In the genomic region with DNA sequence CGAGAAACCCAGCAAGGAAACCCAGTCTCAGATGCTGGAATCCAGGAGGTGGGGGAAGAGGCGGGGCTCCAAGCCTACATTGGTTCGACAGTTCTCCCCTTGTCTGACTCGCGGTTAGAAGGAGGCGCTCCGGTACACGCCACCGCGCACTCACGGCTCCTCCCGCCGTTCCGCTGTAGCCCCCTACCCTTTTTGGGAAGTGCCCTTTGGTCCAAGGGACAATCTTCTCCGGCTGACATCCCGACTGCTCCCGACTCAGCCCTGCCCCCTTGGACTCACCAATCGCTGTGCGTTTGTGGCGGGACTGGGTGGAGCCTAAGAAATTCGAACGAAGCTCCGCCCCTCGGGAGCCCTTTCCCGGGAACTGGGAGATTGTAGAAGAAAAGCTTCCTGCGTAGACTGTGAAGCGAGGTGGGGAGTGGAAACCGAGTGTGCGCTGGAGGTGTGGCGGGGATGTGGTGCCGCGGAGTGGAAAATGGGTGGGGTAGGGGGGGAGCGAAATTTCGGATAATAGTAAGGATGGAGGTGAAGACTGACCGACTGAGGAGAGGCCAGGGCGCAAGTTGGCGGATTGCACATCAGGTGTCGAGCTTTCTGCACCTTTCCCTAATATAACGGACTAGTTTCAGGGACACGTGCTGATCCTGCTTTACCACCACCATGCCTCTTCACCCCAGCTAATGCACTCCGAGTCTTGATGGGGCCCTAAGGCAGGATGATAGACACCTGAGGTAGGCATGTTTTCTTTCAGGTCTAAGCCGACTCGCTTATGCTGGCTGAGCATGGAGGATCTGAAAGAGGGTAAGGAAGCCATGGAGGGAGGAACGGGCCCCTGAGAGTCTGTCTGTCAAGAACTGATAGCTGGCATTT, we compare ENCODE assay signal across 8 mouse cellular contexts. TPM values are rescaled to one million over a fixed set of nuclear protein-coding genes. Genes with fewer than 3 reads are reported as not detected.
DNase-seq lines count a peak whose midpoint lies in the region; ATAC-seq and TF ChIP-seq lines count a peak whose summit lies in the region.

A gene (plus strand): TSS at position 355 of the 870 bp plus-strand sequence.

- H3K36me3 ChIP-seq in G1E (replicated peaks): peaks cover 41% of the 10 kb centered on the region
- H3K36me3 ChIP-seq in forebrain, embryonic 13.5 days (ENCODE audit: poor library complexity, severe bottlenecking): peaks cover 21% of the 10 kb centered on the region
- H3K36me3 ChIP-seq in neural tube, embryonic 14.5 days (ENCODE audit: control insufficient read depth, insufficient read depth, low read length): no peaks in the 10 kb centered on the region
- H3K36me3 ChIP-seq in testis, adult 2 months (ENCODE audit: control insufficient read depth, insufficient read depth, low read length): no peaks in the 10 kb centered on the region

- no peaks in the 10 kb centered on the region; the same call in 1 of the 2 replicates for H3K27me3 ChIP-seq in G1E (ENCODE audit: insufficient read depth, low read length)
- H3K27me3 ChIP-seq in forebrain, embryonic 13.5 days: no peaks in the 10 kb centered on the region
- no peaks in the 10 kb centered on the region for H3K27me3 ChIP-seq in neural tube, embryonic 14.5 days (ENCODE audit: control insufficient read depth, insufficient read depth, low read length)
- no peaks in the 10 kb centered on the region for H3K27me3 ChIP-seq in testis, adult 2 months (ENCODE audit: control insufficient read depth, insufficient read depth, low read length)

- H3K4me2 ChIP-seq in forebrain, embryonic 13.5 days: peak within 1 kb of the TSS; percentile 73
- H3K4me2 ChIP-seq in neural tube, embryonic 14.5 days (ENCODE audit: low read depth, low read length): peak within 1 kb of the TSS; percentile 48

- H3K9ac ChIP-seq in forebrain, embryonic 13.5 days: peak within 1 kb of the TSS; percentile 70
- H3K9ac ChIP-seq in neural tube, embryonic 14.5 days (replicated peaks; ENCODE audit: low read depth, low read length): peak within 1 kb of the TSS; percentile 34

- TF ChIP-seq CTCF in G1E (IDR thresholded peaks at IDR 0.05; ENCODE audit: low read depth, low read length): no peak
- TF ChIP-seq CTCF in testis, adult 2 months (IDR thresholded peaks at IDR 0.05; ENCODE audit: control insufficient read depth, insufficient read depth, insufficient replicate concordance, low read depth, low read length): no peak

- peaks cover 66% of the 10 kb centered on the region for H3K4me1 ChIP-seq in G1E (ENCODE audit: insufficient read depth, low read depth, low read length)
- H3K4me1 ChIP-seq in forebrain, embryonic 13.5 days: peaks cover 40% of the 10 kb centered on the region
- no peaks in the 10 kb centered on the region for H3K4me1 ChIP-seq in neural tube, embryonic 14.5 days (ENCODE audit: control insufficient read depth, insufficient read depth, low read length)
- peaks cover 8% of the 10 kb centered on the region; the same call in 1 of the 2 replicates for H3K4me1 ChIP-seq in testis, adult 2 months (ENCODE audit: control insufficient read depth, insufficient read depth, low read length)

- DNase-seq in G1E (ENCODE audit: low spot score): peak; percentile 91
- DNase-seq in heart, postnatal 10 days: peak; percentile 93 to 94
- peak; percentile 93 to 94 for DNase-seq in kidney, postnatal 4 days
- peak; percentile 90 to 92 for DNase-seq in lung, adult 18-20 months

- H3K27ac ChIP-seq in forebrain, embryonic 13.5 days: peak within 1 kb of the TSS; percentile 63
- no peak within 1 kb of the TSS for H3K27ac ChIP-seq in neural tube, embryonic 14.5 days (ENCODE audit: low read depth, low read length)
- H3K27ac ChIP-seq in testis, adult 2 months (ENCODE audit: control insufficient read depth, insufficient read depth, low read depth, low read length): no peak within 1 kb of the TSS

- TF ChIP-seq POLR2A in testis, adult 2 months (IDR thresholded peaks at IDR 0.05; ENCODE audit: control insufficient read depth, low read depth, low read length): no peak

- H3K4me3 ChIP-seq in G1E (ENCODE audit: low read depth, low read length): peak within 1 kb of the TSS; percentile 82
- H3K4me3 ChIP-seq in forebrain, embryonic 13.5 days: peak within 1 kb of the TSS; percentile 61
- peak within 1 kb of the TSS; percentile 51 for H3K4me3 ChIP-seq in neural tube, embryonic 14.5 days (ENCODE audit: low read depth, low read length)
- H3K4me3 ChIP-seq in testis, adult 2 months (ENCODE audit: control insufficient read depth, low read depth, low read length): peak within 1 kb of the TSS; percentile 91

- ATAC-seq in G1E (ENCODE audit: extremely low read depth, insufficient number of reproducible peaks, low FRiP score, poor library complexity, severe bottlenecking): peak; percentile 82
- ATAC-seq in cerebellum, adult (ENCODE audit: insufficient number of reproducible peaks, low FRiP score, low TSS enrichment): peak; percentile 87
- peak; percentile 93 for ATAC-seq in forebrain, embryonic 13.5 days
- ATAC-seq in neural tube, embryonic 14.5 days (ENCODE audit: low read depth): peak; percentile 93

- intact Hi-C loops in heart, postnatal 10 days (cut with DNase I): no loop called here

- H3K9me3 ChIP-seq in G1E (replicated peaks): no peaks in the 10 kb centered on the region
- H3K9me3 ChIP-seq in forebrain, embryonic 13.5 days (replicated peaks): no peaks in the 10 kb centered on the region
- no peaks in the 10 kb centered on the region for H3K9me3 ChIP-seq in neural tube, embryonic 14.5 days (ENCODE audit: control insufficient read depth, low read length)

- WGBS in forebrain, embryonic 13.5 days: 0% methylated on average over 44 of the region's 44 CpGs
- WGBS in neural tube, embryonic 14.5 days: 1% methylated on average over 44 of the region's 44 CpGs

RNA-seq across cellular contexts. Expression of the gene that starts here (rescaled TPM):
- total RNA-seq in G1E (2014; fragmentation: Nextera tagmentation): 129 and 172 TPM in 2 replicates
- 33.7 and 36.9 TPM in 2 replicates for total RNA-seq in G1E (2017)
- polyA plus RNA-seq in G1E (2012): 122 and 125 TPM in 2 replicates
- polyA plus RNA-seq in forebrain, embryonic 13.5 days (2015; fragmentation: Nextera tagmentation; extraction: Ambion mirVana): 68.6 and 68.9 TPM in 2 replicates
- total RNA-seq in heart, postnatal 10 days (2021): 1 to 10 TPM; 2.9 to 4.1 TPM
- 3.2 and 3.5 TPM in 2 replicates for polyA plus RNA-seq in neural tube, embryonic 14.5 days (2014; fragmentation: Nextera tagmentation; extraction: Ambion mirVana)
- 0.54 and 1.1 TPM in 2 replicates for polyA plus RNA-seq in testis, adult 2 months (2012; rRNA removed)

Comparison
In these comparisons a context has a peak if more than half of its experiments do, and no peak if none do; other contexts are left out.
1. RNA of the gene that starts here (total RNA-seq): 33.7 to 172 TPM in G1E; 2.9 to 4.1 TPM in heart, postnatal 10 days; every median in the first group is over 4 times any median in the second.
2. RNA of the gene that starts here (polyA plus RNA-seq): 122 to 125 TPM in G1E and 68.6 to 68.9 TPM in forebrain, embryonic 13.5 days; 3.2 to 3.5 TPM in neural tube, embryonic 14.5 days and 0.54 to 1.1 TPM in testis, adult 2 months; every median in the first group is over 10 times any median in the second.
3. Peak in every context shown above with its lines, with median percentiles within 50 percentile points of each other: ATAC-seq, DNase-seq and H3K4me3 ChIP-seq.